ENCODE assay signal across 16 mouse cellular contexts in genomic region chr13:108273456-108273855, GRCm38 (mm10). TPM values are rescaled to one million over a fixed set of nuclear protein-coding genes. Genes with fewer than 3 reads are reported as not detected.
DNase-seq lines count a peak whose midpoint lies in the region; ATAC-seq lines count a peak whose summit lies in the region.
"Had no signal": no experiment of that assay in that cellular context is flagged by ENCODE, and none has a peak within 500 bp of the region (broad histone marks: within the 10 kb centered on the region; RNA-seq: fewer than 3 reads in every experiment).

No protein-coding gene starts in this region.

- H3K36me3 ChIP-seq in kidney, embryonic 14.5 days (ENCODE audit: control insufficient read depth, insufficient read depth, low read length) = no peaks in the 10 kb centered on the region
- H3K36me3 ChIP-seq: G1E; heart, embryonic 12.5 days; hindbrain, embryonic 15.5 days; liver, embryonic 15.5 days had no signal

- no peaks in the 10 kb centered on the region for H3K9me3 ChIP-seq in kidney, embryonic 14.5 days (ENCODE audit: control insufficient read depth, low read length)
- H3K9me3 ChIP-seq: G1E; heart, embryonic 12.5 days; hindbrain, embryonic 15.5 days; liver, embryonic 15.5 days had no signal

- peak; percentile 23 for DNase-seq in embryo, embryonic 10.5 days (ENCODE audit: low spot score)
- no peak for DNase-seq in embryo, embryonic 9.5 days (ENCODE audit: extremely low spot score)
- no peak for DNase-seq in kidney, adult 18-20 months
- peak; percentile 14 for DNase-seq in thymus, postnatal 4 days
- no peak for DNase-seq in thymus, postnatal 14 days
- no peak for DNase-seq in layer of hippocampus, adult 18-20 months (ENCODE audit: low spot score in 2 of 2)
- DNase-seq in cerebellum, adult 11-12 months = no peak
- DNase-seq: adrenal gland, postnatal 36 days; cerebellum, adult 11 months; gastrocnemius, postnatal 25 days had no signal

- H3K4me1 ChIP-seq in kidney, embryonic 14.5 days (ENCODE audit: control insufficient read depth, insufficient read depth, low read length) = no peaks in the 10 kb centered on the region
- H3K4me1 ChIP-seq: hindbrain, embryonic 15.5 days; liver, embryonic 15.5 days had no signal

- 0 out of 2 replicates have a peak, but pooled peaks have one; percentile 16 for ATAC-seq in kidney, embryonic 14.5 days (ENCODE audit: low FRiP score, low TSS enrichment)

- no peak overlapping the region for H3K27ac ChIP-seq in kidney, embryonic 14.5 days (ENCODE audit: low read depth, low read length)
- H3K27ac ChIP-seq: hindbrain, embryonic 15.5 days; liver, embryonic 15.5 days had no signal

- H3K4me3 ChIP-seq in kidney, embryonic 14.5 days (ENCODE audit: low read length) = no peak overlapping the region
- H3K4me3 ChIP-seq: heart, embryonic 12.5 days; hindbrain, embryonic 15.5 days; liver, embryonic 15.5 days; myocyte had no signal

- H3K27me3 ChIP-seq in kidney, embryonic 14.5 days (ENCODE audit: control insufficient read depth, insufficient read depth, low read length) = no peaks in the 10 kb centered on the region
- H3K27me3 ChIP-seq: hindbrain, embryonic 15.5 days; liver, embryonic 15.5 days had no signal

- no peak overlapping the region for H3K9ac ChIP-seq in kidney, embryonic 14.5 days (ENCODE audit: low read depth, low read length)
- H3K9ac ChIP-seq: heart, embryonic 12.5 days; hindbrain, embryonic 15.5 days; liver, embryonic 15.5 days had no signal

- 32% methylated on average over 5 of the region's 5 CpGs for WGBS in kidney, embryonic 14.5 days

- 0 out of 2 replicates have a peak overlapping the region, but pooled peaks have one; percentile 17 for H3K4me2 ChIP-seq in kidney, embryonic 14.5 days (replicated peaks; ENCODE audit: low read depth, low read length)
- H3K4me2 ChIP-seq: heart, embryonic 12.5 days; hindbrain, embryonic 15.5 days; liver, embryonic 15.5 days had no signal

RNA-seq across cellular contexts. Expression of gene Depdc1b, which starts 42.7 kb away (rescaled TPM):
- polyA plus RNA-seq in kidney, embryonic 14.5 days (2014; fragmentation: Nextera tagmentation; extraction: Ambion mirVana) = 12.7 and 14.4 TPM in 2 replicates
- under 1 TPM; 0.32 to 0.58 TPM for total RNA-seq in layer of hippocampus, adult 18-20 months (2021)

RNA-seq across cellular contexts. Expression of gene Elovl7, which starts 59.3 kb away (rescaled TPM):
- 7.3 and 14.3 TPM in 2 replicates for polyA plus RNA-seq in kidney, embryonic 14.5 days (2014; fragmentation: Nextera tagmentation; extraction: Ambion mirVana)
- 1 to 10 TPM; 5.0 to 6.9 TPM for total RNA-seq in layer of hippocampus, adult 18-20 months (2021)
- polyA plus RNA-seq: G1E had no signal

Comparison
In these comparisons a context has a peak if more than half of its experiments do, and no peak if none do; other contexts are left out.
1. DNase-seq: peak in embryo, embryonic 10.5 days (single experiment) and thymus, postnatal 4 days (single experiment); none in embryo, embryonic 9.5 days (single experiment), kidney, adult 18-20 months (single experiment), thymus, postnatal 14 days (single experiment), layer of hippocampus, adult 18-20 months (0 of 2) and cerebellum, adult 11-12 months (single experiment).